Mouse (Mus musculus): Measurements from ENCODE around the gene Crabp2. TPM values are rescaled to one million over a fixed set of nuclear protein-coding genes. Genes with fewer than 3 reads are reported as not detected.
A peak's percentile ranks its signal among the peaks of the same experiment; 100 is the strongest.
"Not testable (repeated sequence)": the region's sequence is repeated elsewhere in the genome, so short reads cannot be mapped to it uniquely, and the experiment has no call there.

Crabp2 gene
- 67.6 TPM for polyA plus RNA-seq (2012; fragmentation: generic; extraction: Trizol)

DNA sequence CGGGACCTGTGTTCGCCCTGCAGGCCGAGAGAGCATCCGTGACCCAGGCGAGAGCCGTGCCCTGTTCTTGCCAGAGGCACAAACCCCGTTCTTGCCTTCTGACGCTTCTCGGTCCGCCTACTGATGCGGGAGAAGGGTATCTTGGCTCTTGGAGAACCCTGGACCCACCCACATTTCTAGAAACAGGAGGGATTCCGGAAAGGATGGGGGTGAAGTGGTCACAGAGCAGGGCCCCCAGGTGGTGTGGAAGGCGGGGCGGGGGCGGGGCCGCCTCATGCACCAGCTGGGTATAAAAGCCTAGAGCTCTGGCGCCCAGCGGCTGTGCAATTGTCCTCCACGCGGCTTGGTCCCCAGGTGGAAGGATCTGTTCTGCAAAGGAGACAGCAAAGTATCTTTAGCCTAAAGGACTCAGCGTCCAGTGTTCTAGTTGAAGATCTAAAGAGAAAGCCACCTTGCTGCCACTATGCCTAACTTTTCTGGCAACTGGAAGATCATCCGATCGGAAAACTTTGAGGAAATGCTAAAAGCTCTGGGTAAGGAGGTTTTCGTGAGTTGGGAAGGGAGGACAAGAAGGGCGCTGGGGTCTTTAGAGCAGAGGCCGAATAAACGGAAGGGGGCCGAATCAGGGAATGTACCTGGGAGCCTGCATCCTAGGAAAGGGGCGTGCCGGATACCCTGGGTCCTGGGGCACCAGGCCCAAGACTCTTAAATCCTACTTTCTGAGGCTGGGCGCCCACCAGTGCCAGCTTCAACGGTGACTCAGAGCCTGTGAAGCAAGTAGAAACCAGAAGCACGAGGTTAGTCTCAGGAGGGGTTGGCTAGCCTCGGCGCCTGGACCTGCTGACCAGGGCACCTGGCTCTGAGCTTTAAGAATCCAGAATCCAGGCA, at the start of gene Crabp2:
Gene Crabp2 (plus strand): TSS at position 289 of the 888 bp plus-strand sequence.
- Histone ChIP-seq H3K36me3 (ENCODE audit: control insufficient read depth, insufficient read depth) (no peaks in the 10 kb centered on the region), H3K27me3 (ENCODE audit: control insufficient read depth, insufficient read depth, insufficient read length) (no peaks in the 10 kb centered on the region), H3K4me3 (peak within 1 kb of the TSS; percentile 25), H3K4me2 (ENCODE audit: low read depth) (peak within 1 kb of the TSS; percentile 76), H3ac (ENCODE audit: control insufficient read depth, insufficient read length) (no peak within 1 kb of the TSS), H3K79me2 (ENCODE audit: control insufficient read depth, insufficient read depth) (no peaks in the 10 kb centered on the region)
- TF ChIP-seq POLR2A (IDR thresholded peaks at IDR 0.05; ENCODE audit: insufficient read length, low read depth) (peak; percentile 46), TCF3 (IDR thresholded peaks at IDR 0.05; ENCODE audit: insufficient read length, low read depth) (no peak), E2F4 (IDR thresholded peaks at IDR 0.05; ENCODE audit: insufficient read depth) (no peak)

DNA sequence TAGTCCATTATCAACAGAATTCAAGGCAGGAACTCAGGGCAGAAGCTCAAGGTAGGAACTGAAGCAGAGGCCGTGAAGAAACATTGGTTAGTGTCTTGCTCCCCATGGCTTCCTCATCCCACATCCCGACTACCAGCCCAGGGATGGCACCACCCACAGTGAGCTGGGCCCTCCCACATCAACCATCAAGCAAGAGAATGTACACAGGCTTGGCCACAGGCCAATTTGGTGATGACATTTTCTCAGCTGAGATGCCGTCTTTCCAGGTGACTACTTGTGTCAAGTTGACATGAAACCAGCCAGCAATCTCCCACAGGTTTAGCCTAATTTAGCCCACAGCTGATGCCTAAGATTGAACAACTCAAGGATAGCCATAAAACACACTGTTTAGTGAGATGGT, 49.2 kb upstream of the Crabp2 start:
- H3K36me3 ChIP-seq (ENCODE audit: control insufficient read depth, insufficient read depth), result no peaks in the 10 kb centered on the region
- H3ac ChIP-seq (ENCODE audit: control insufficient read depth, insufficient read length), result no peak overlapping the region
- TF ChIP-seq MYOD1 (IDR thresholded peaks at IDR 0.05; ENCODE audit: control insufficient read depth in 1 of 3, insufficient read length in 2 of 3, low read depth in 2 of 3), result no peak
- no peak for TF ChIP-seq POLR2A (IDR thresholded peaks at IDR 0.05; ENCODE audit: insufficient read length, low read depth)
- TF ChIP-seq MYOG (IDR thresholded peaks at IDR 0.05; ENCODE audit: control insufficient read depth in 1 of 3, insufficient read depth in 1 of 3, insufficient read length in 2 of 3, low read depth in 2 of 3), result no peak
- TF ChIP-seq CEBPB (IDR thresholded peaks at IDR 0.05; ENCODE audit: insufficient read depth, poor library complexity, severe bottlenecking), result no peak
- TF ChIP-seq TCF3 (IDR thresholded peaks at IDR 0.05; ENCODE audit: insufficient read length, low read depth), result no peak
- TF ChIP-seq USF1 (IDR thresholded peaks at IDR 0.05; ENCODE audit: low read depth), result no peak
- TF ChIP-seq TCF12 (IDR thresholded peaks at IDR 0.05; ENCODE audit: insufficient read depth, poor library complexity, severe bottlenecking), result no peak
- TF ChIP-seq POLR2AphosphoS2 (IDR thresholded peaks at IDR 0.05; ENCODE audit: insufficient read length, low read depth), result no peak
- no peak for TF ChIP-seq MAX (IDR thresholded peaks at IDR 0.05; ENCODE audit: low read depth)
- TF ChIP-seq REST (IDR thresholded peaks at IDR 0.05; ENCODE audit: insufficient read depth, insufficient read length), result no peak
- no peak for TF ChIP-seq E2F4 (IDR thresholded peaks at IDR 0.05; ENCODE audit: insufficient read depth)
- no peak for TF ChIP-seq SRF (IDR thresholded peaks at IDR 0.05; ENCODE audit: control insufficient read depth, insufficient read length, low read depth)
- H3K4me2 ChIP-seq (ENCODE audit: low read depth), result no peak overlapping the region
- no peaks in the 10 kb centered on the region for H3K27me3 ChIP-seq (ENCODE audit: control insufficient read depth, insufficient read depth, insufficient read length)
- no peak overlapping the region for H3K4me3 ChIP-seq
- no peaks in the 10 kb centered on the region for H3K79me2 ChIP-seq (ENCODE audit: control insufficient read depth, insufficient read depth)

DNA sequence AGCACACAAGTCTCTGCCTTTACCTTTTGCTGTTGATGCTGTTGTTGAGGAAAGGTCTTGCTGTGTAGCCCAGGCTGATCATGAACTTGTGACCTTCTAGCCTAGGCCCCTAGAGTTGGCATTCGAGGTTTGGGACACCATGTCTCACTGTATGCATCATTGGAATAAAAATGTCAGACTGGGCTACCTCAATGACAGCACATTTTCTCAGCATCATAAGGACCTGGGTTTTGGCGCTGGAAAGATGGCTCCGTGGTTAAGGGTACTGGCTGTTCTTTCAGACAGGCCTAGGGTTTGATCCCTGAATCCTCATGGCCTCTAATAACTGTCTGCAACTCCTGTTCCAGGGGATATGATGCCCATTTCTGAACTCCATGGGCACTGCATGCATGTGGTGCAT, 48.7 kb upstream of the Crabp2 start:
- Histone ChIP-seq H3K27me3 (ENCODE audit: control insufficient read depth, insufficient read depth, insufficient read length) (no peaks in the 10 kb centered on the region), H3ac (ENCODE audit: control insufficient read depth, insufficient read length) (no peak overlapping the region), H3K4me3 (no peak overlapping the region), H3K4me2 (ENCODE audit: low read depth) (no peak overlapping the region), H3K79me2 (ENCODE audit: control insufficient read depth, insufficient read depth) (no peaks in the 10 kb centered on the region), H3K36me3 (ENCODE audit: control insufficient read depth, insufficient read depth) (no peaks in the 10 kb centered on the region)
- TF ChIP-seq E2F4 (IDR thresholded peaks at IDR 0.05; ENCODE audit: insufficient read depth) (no peak), MAX (IDR thresholded peaks at IDR 0.05; ENCODE audit: low read depth) (no peak), SRF (IDR thresholded peaks at IDR 0.05; ENCODE audit: control insufficient read depth, insufficient read length, low read depth) (no peak), TCF12 (IDR thresholded peaks at IDR 0.05; ENCODE audit: insufficient read depth, poor library complexity, severe bottlenecking) (no peak), REST (IDR thresholded peaks at IDR 0.05; ENCODE audit: insufficient read depth, insufficient read length) (no peak), POLR2AphosphoS2 (IDR thresholded peaks at IDR 0.05; ENCODE audit: insufficient read length, low read depth) (no peak), POLR2A (IDR thresholded peaks at IDR 0.05; ENCODE audit: insufficient read length, low read depth) (no peak), USF1 (IDR thresholded peaks at IDR 0.05; ENCODE audit: low read depth) (no peak)

DNA sequence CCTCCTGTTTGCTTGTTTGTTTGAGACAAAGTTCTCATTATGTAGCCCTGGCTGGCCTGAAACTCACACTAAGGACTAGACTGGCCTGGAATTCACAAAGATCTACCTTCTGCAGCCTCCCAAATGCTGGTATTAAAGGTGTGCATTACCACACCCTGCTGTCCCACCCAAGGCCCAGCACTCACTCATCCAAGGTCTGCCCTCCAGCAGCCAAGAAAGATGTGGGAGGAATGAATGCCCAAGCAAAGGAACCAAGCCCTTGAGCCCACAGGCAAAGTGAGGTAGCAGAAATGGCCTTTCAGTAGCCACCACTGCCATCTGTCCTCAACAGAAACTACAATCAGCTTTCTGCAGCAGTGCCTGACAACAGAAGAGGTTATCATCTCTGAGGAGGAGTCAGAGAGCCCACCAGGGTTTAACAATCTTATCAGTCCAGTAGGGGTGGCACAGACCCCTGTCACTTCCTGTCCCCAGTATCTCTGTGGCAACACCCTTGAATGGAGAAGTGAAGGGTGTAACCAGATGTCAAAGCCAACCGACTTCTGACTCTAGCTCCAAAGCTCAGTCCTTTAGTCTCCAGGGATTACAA, 47.3 kb upstream of the Crabp2 start:
- no peak overlapping the region for H3K4me2 ChIP-seq (ENCODE audit: low read depth)
- TF ChIP-seq MYOD1 (IDR thresholded peaks at IDR 0.05; ENCODE audit: control insufficient read depth in 1 of 3, insufficient read length in 2 of 3, low read depth in 2 of 3), result no peak
- no peak for TF ChIP-seq POLR2AphosphoS2 (IDR thresholded peaks at IDR 0.05; ENCODE audit: insufficient read length, low read depth)
- TF ChIP-seq TCF12 (IDR thresholded peaks at IDR 0.05; ENCODE audit: insufficient read depth, poor library complexity, severe bottlenecking), result no peak
- TF ChIP-seq SRF (IDR thresholded peaks at IDR 0.05; ENCODE audit: control insufficient read depth, insufficient read length, low read depth), result no peak
- no peak for TF ChIP-seq REST (IDR thresholded peaks at IDR 0.05; ENCODE audit: insufficient read depth, insufficient read length)
- no peak for TF ChIP-seq CEBPB (IDR thresholded peaks at IDR 0.05; ENCODE audit: insufficient read depth, poor library complexity, severe bottlenecking)
- TF ChIP-seq MYOG (IDR thresholded peaks at IDR 0.05; ENCODE audit: control insufficient read depth in 1 of 3, insufficient read depth in 1 of 3, insufficient read length in 2 of 3, low read depth in 2 of 3), result no peak
- no peak for TF ChIP-seq USF1 (IDR thresholded peaks at IDR 0.05; ENCODE audit: low read depth)
- no peak for TF ChIP-seq E2F4 (IDR thresholded peaks at IDR 0.05; ENCODE audit: insufficient read depth)
- TF ChIP-seq POLR2A (IDR thresholded peaks at IDR 0.05; ENCODE audit: insufficient read length, low read depth), result no peak
- TF ChIP-seq TCF3 (IDR thresholded peaks at IDR 0.05; ENCODE audit: insufficient read length, low read depth), result no peak
- TF ChIP-seq MAX (IDR thresholded peaks at IDR 0.05; ENCODE audit: low read depth), result no peak
- no peaks in the 10 kb centered on the region for H3K79me2 ChIP-seq (ENCODE audit: control insufficient read depth, insufficient read depth)
- no peak overlapping the region for H3ac ChIP-seq (ENCODE audit: control insufficient read depth, insufficient read length)
- H3K27me3 ChIP-seq (ENCODE audit: control insufficient read depth, insufficient read depth, insufficient read length), result no peaks in the 10 kb centered on the region
- no peak overlapping the region for H3K4me3 ChIP-seq
- no peaks in the 10 kb centered on the region for H3K36me3 ChIP-seq (ENCODE audit: control insufficient read depth, insufficient read depth)

DNA sequence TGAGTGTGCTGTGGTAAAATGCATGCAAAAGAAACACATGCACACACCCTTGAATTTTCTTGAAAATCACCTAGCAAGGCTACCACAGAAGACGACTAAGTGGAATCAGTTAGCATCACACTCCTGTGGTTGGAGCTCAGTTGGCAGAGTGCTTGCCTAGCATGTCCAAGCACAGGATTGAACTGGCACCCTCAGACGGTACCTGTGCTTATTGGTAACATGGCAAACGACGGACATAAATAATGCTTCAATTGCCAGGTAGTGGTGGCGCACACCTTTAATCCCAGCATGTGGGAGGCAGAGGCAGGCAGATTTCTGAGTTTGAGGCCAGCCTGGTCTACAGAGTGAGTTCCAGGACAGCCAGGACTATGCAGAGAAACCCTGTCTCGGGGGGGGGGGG, 46.5 kb upstream of the Crabp2 start:
- not testable (repeated sequence) for H3ac ChIP-seq (ENCODE audit: control insufficient read depth, insufficient read length); H3K36me3 ChIP-seq (ENCODE audit: control insufficient read depth, insufficient read depth); H3K79me2 ChIP-seq (ENCODE audit: control insufficient read depth, insufficient read depth); H3K4me2 ChIP-seq (ENCODE audit: low read depth); H3K27me3 ChIP-seq (ENCODE audit: control insufficient read depth, insufficient read depth, insufficient read length); H3K4me3 ChIP-seq

All from myocyte (in vitro differentiated cells).